Mouse (Mus musculus): Measurements from ENCODE around the gene Gramd2.

- no peak for TF ChIP-seq POLR2A (IDR thresholded peaks at IDR 0.05; ENCODE audit: insufficient read depth, low read length)
- no peak for TF ChIP-seq CTCF (IDR thresholded peaks at IDR 0.05; ENCODE audit: low read depth, low read length)
- TF ChIP-seq EP300 (IDR thresholded peaks at IDR 0.05; ENCODE audit: insufficient read depth, low read depth, low read length), result no peak
Observed at GRCm38 (mm10) chr9:59755199-59755598, 75.3 kb downstream of the Gramd2 start.
